Comparison of ENCODE assay signal across 21 mouse cellular contexts in genomic region chr10:13288296-13288695, GRCm38 (mm10).
DNase-seq lines count a peak whose midpoint lies in the region; ATAC-seq lines count a peak whose summit lies in the region.
"Had no signal": no experiment of that assay in that cellular context is flagged by ENCODE, and none has a peak within 500 bp of the region (broad histone marks: within the 10 kb centered on the region; RNA-seq: fewer than 3 reads in every experiment).

No protein-coding gene starts in this region.

- H3K4me1 ChIP-seq in heart, embryonic 13.5 days: peaks cover 41% of the 10 kb centered on the region
- H3K4me1 ChIP-seq: embryonic facial prominence, embryonic 15.5 days; forebrain, embryonic 15.5 days had no signal

- WGBS in heart, embryonic 13.5 days: 74% methylated on average over 5 of the region's 5 CpGs

- no peak overlapping the region for H3K4me2 ChIP-seq in heart, embryonic 13.5 days
- H3K4me2 ChIP-seq: embryonic facial prominence, embryonic 13.5 days; embryonic facial prominence, embryonic 15.5 days; forebrain, embryonic 13.5 days; forebrain, embryonic 15.5 days had no signal

- intact Hi-C loops in heart, postnatal 10 days (cut with DNase I): loop anchor here (2.0 kb wide), 1 partner anchor 25 kb away; no protein-coding TSS in a partner anchor

- ATAC-seq in heart, embryonic 13.5 days (ENCODE audit: extremely low read depth, insufficient number of reproducible peaks, low FRiP score, low TSS enrichment): no peak
- ATAC-seq: forebrain, embryonic 13.5 days; forebrain, embryonic 15.5 days; forebrain, postnatal 0 days had no signal

- H3K27me3 ChIP-seq in heart, embryonic 13.5 days (replicated peaks): no peaks in the 10 kb centered on the region
- H3K27me3 ChIP-seq: embryonic facial prominence, embryonic 13.5 days; embryonic facial prominence, embryonic 15.5 days; forebrain, embryonic 13.5 days; forebrain, embryonic 15.5 days had no signal

- H3K4me3 ChIP-seq in heart, embryonic 13.5 days: no peak overlapping the region
- H3K4me3 ChIP-seq: embryonic facial prominence, embryonic 13.5 days; embryonic facial prominence, embryonic 15.5 days; erythroblast, embryonic 14.5 days; forebrain, embryonic 13.5 days; forebrain, embryonic 15.5 days had no signal

- peaks cover 72% of the 10 kb centered on the region for H3K36me3 ChIP-seq in heart, embryonic 13.5 days
- H3K36me3 ChIP-seq: embryonic facial prominence, embryonic 13.5 days; forebrain, embryonic 15.5 days had no signal

- no peak for DNase-seq in heart, postnatal 10 days
- peak; percentile 17 for DNase-seq in NIH3T3 (ENCODE audit: low read depth)
- no peak for DNase-seq in retina, postnatal 1 day
- DNase-seq in spleen, postnatal 36 days (ENCODE audit: low spot score in 2 of 2): no peak
- DNase-seq: adrenal gland, adult 2 months; adrenal gland, postnatal 10 days; adrenal gland, postnatal 25 days; cerebellum, adult 11 months; cerebellum, adult 18-20 months; cerebellum, adult 8-10 months; cerebellum, adult 9-11 months; cerebellum, postnatal 14 days; cerebellum, postnatal 36 days; embryo, embryonic 11 days; forebrain, postnatal 0 days had no signal

- no peak overlapping the region for H3K9ac ChIP-seq in heart, embryonic 13.5 days
- H3K9ac ChIP-seq: embryonic facial prominence, embryonic 13.5 days; embryonic facial prominence, embryonic 15.5 days; forebrain, embryonic 13.5 days; forebrain, embryonic 15.5 days; forebrain, postnatal 0 days had no signal

- no peaks in the 10 kb centered on the region for H3K9me3 ChIP-seq in heart, embryonic 13.5 days
- H3K9me3 ChIP-seq: embryonic facial prominence, embryonic 13.5 days; embryonic facial prominence, embryonic 15.5 days; forebrain, embryonic 13.5 days; forebrain, embryonic 15.5 days had no signal

- 0 out of 2 replicates have a peak overlapping the region, but pooled peaks have one; percentile 24 for H3K27ac ChIP-seq in heart, embryonic 13.5 days (replicated peaks)
- H3K27ac ChIP-seq: embryonic facial prominence, embryonic 13.5 days; embryonic facial prominence, embryonic 15.5 days; forebrain, embryonic 13.5 days; forebrain, embryonic 15.5 days had no signal
